Mouse (Mus musculus) B cell, adult 2 months (primary cell): ENCODE measurements around the gene Fgf9.

Source experiments
- DNase-seq, 2 experiments: peaks; one replicate each; pipeline ENCODE4 v3.0.0; 2022

Fgf9 gene

GRCm38 (mm10) chr14:58091321-58091720, 21.0 kb downstream of the Fgf9 start:
- DNase-seq, result no peak

GRCm38 (mm10) chr14:58099599-58099998, 29.3 kb downstream of the Fgf9 start:
- DNase-seq, result no peak

GRCm38 (mm10) chr14:58101298-58101697, 31.0 kb downstream of the Fgf9 start:
- no peak for DNase-seq

GRCm38 (mm10) chr14:58104266-58104665, 33.9 kb downstream of the Fgf9 start:
- DNase-seq, result no peak

GRCm38 (mm10) chr14:58105596-58105995, 35.2 kb downstream of the Fgf9 start:
- DNase-seq, result no peak

- no peak for DNase-seq
These were observed 39.3 kb downstream of the Fgf9 start for GRCm38 (mm10) chr14:58109601-58110000.

GRCm38 (mm10) chr14:58111562-58111961, 41.2 kb downstream of the Fgf9 start:
- no peak for DNase-seq

- no peak for DNase-seq
These were observed 42.0 kb downstream of the Fgf9 start for GRCm38 (mm10) chr14:58112341-58112740.

GRCm38 (mm10) chr14:58113180-58113579, 42.8 kb downstream of the Fgf9 start:
- DNase-seq, result no peak

GRCm38 (mm10) chr14:58114146-58114545, 43.8 kb downstream of the Fgf9 start:
- DNase-seq, result no peak

- DNase-seq, result no peak
These were observed 54.3 kb downstream of the Fgf9 start for GRCm38 (mm10) chr14:58124625-58125024.

- DNase-seq, result no peak
These were observed 56.2 kb downstream of the Fgf9 start for GRCm38 (mm10) chr14:58126508-58126907.

GRCm38 (mm10) chr14:58139506-58140055, 69.2 kb downstream of the Fgf9 start:
- no peak for DNase-seq

- no peak for DNase-seq
These were observed 79.5 kb downstream of the Fgf9 start for GRCm38 (mm10) chr14:58149637-58150470.

GRCm38 (mm10) chr14:58150471-58150855, 80.1 kb downstream of the Fgf9 start:
- DNase-seq, result no peak

- no peak for DNase-seq
These were observed 81.8 kb downstream of the Fgf9 start for GRCm38 (mm10) chr14:58152110-58152509.

- DNase-seq, result no peak
These were observed 83.4 kb downstream of the Fgf9 start for GRCm38 (mm10) chr14:58153470-58154416.

GRCm38 (mm10) chr14:58160624-58161023, 90.3 kb downstream of the Fgf9 start:
- DNase-seq, result no peak
